Mouse (Mus musculus) lung, embryonic 16.5 days (tissue): ENCODE results near the gene 1500009C09Rik. TPM values are rescaled to one million over a fixed set of nuclear protein-coding genes. Genes with fewer than 3 reads are reported as not detected.
A peak's percentile ranks its signal among the peaks of the same experiment; 100 is the strongest.

ENCODE experiments used
- ATAC-seq: fragments of 200-750 bp; cut with Nextera tagmentation; 2 replicates; pipeline ENCODE4 v1.8.0; 2017; ENCODE audit warnings: low read depth, mild to moderate bottlenecking, moderate library complexity
- H3K27ac ChIP-seq: fragments of 300-500 bp; sonication (generic); 2 replicates; pipeline ENCODE4 v1.5.1; 2014; ENCODE audit warnings: mild to moderate bottlenecking, control low read depth, low read length
- H3K27me3 ChIP-seq: fragments of 300-500 bp; sonication (generic); 2 replicates; pipeline ENCODE4 v1.6.1; 2014; ENCODE audit warnings: low read depth, low read length, mixed read lengths; ENCODE audit not compliant: control insufficient read depth, insufficient read depth
- H3K36me3 ChIP-seq: fragments of 300-500 bp; sonication (generic); 2 replicates; pipeline ENCODE4 v1.6.1; 2014; ENCODE audit warnings: low read length; ENCODE audit not compliant: control insufficient read depth, insufficient read depth
- H3K4me1 ChIP-seq: fragments of 300-500 bp; sonication (generic); replicated peaks from 2 replicates; pipeline ENCODE4 v1.6.1; 2014; ENCODE audit warnings: low read length, mixed read lengths; ENCODE audit not compliant: control insufficient read depth, insufficient read depth
- H3K4me2 ChIP-seq: fragments of 300-500 bp; sonication (generic); 2 replicates; pipeline ENCODE4 v1.6.1; 2014; ENCODE audit warnings: low read depth, low read length, control low read depth
- H3K4me3 ChIP-seq: fragments of 300-500 bp; sonication (generic); 2 replicates; pipeline ENCODE4 v1.5.1; 2014; ENCODE audit warnings: mild to moderate bottlenecking, low read length, control low read depth
- H3K9ac ChIP-seq: fragments of 300-500 bp; sonication (generic); 2 replicates; pipeline ENCODE4 v1.6.1; 2014; ENCODE audit warnings: low read length, control low read depth
- H3K9me3 ChIP-seq: fragments of 300-500 bp; sonication (generic); 2 replicates; pipeline ENCODE4 v1.6.1; 2016; ENCODE audit warnings: low read length; ENCODE audit not compliant: control insufficient read depth
- WGBS: fragments of 180-500 bp; shearing (Covaris S2); extraction: QIAGEN DNeasy Blood & Tissue Kit; methylation state at CpG from one replicate; pipeline ENCODE4 v1.1.7; 2014; 5-methylcytosine and 5-hydroxymethylcytosine counted together
- polyA plus RNA-seq: library from polyadenylated mRNA; unstranded; fragments of >200 nt; fragmentation: Nextera tagmentation; extraction: Ambion mirVana; gene quantifications from 2 replicates; pipeline ENCODE4 v1.2.1, GENCODE M21; 2015

Gene 1500009C09Rik
- polyA plus RNA-seq, 1 experiment from 2014 or later = not detected

- H3K36me3 ChIP-seq = no peaks in the 10 kb centered on the region
- H3K4me1 ChIP-seq = peaks cover 6% of the 10 kb centered on the region
- H3K9ac ChIP-seq = no peak overlapping the region
- H3K9me3 ChIP-seq = no peaks in the 10 kb centered on the region
- H3K27me3 ChIP-seq = no peaks in the 10 kb centered on the region
- WGBS = 85% methylated on average over 7 of the region's 7 CpGs
- no peak for ATAC-seq
- no peak overlapping the region for H3K27ac ChIP-seq
- H3K4me3 ChIP-seq = no peak overlapping the region
- H3K4me2 ChIP-seq = no peak overlapping the region
These were observed 38.1 kb downstream of the 1500009C09Rik start for GRCm38 (mm10) chr15:82290252-82290651.

GRCm38 (mm10) chr15:82292851-82293250 lies 40.7 kb downstream of the 1500009C09Rik start:
- no peak for ATAC-seq
- H3K4me1 ChIP-seq = peaks cover 6% of the 10 kb centered on the region
- no peaks in the 10 kb centered on the region for H3K9me3 ChIP-seq
- no peak overlapping the region for H3K27ac ChIP-seq
- no peak overlapping the region for H3K9ac ChIP-seq
- WGBS = 17% methylated on average over 5 of the region's 5 CpGs
- no peak overlapping the region for H3K4me3 ChIP-seq
- peak overlapping the region; percentile 7 for H3K4me2 ChIP-seq
- H3K27me3 ChIP-seq = no peaks in the 10 kb centered on the region
- H3K36me3 ChIP-seq = no peaks in the 10 kb centered on the region

- Histone ChIP-seq H3K36me3 (no peaks in the 10 kb centered on the region), H3K9ac (no peak overlapping the region), H3K27me3 (no peaks in the 10 kb centered on the region), H3K27ac (no peak overlapping the region), H3K4me1 (peaks cover 6% of the 10 kb centered on the region), H3K4me2 (peak overlapping the region; percentile 7), H3K4me3 (no peak overlapping the region), H3K9me3 (no peaks in the 10 kb centered on the region)
- 7% methylated on average over 7 of the region's 7 CpGs for WGBS
- peak; percentile 66 for ATAC-seq
These were observed 41.1 kb downstream of the 1500009C09Rik start for GRCm38 (mm10) chr15:82293271-82293711.

- H3K36me3 ChIP-seq = no peaks in the 10 kb centered on the region
- H3K4me2 ChIP-seq = no peak overlapping the region
- 28% methylated on average over 8 of the region's 8 CpGs for WGBS
- no peak overlapping the region for H3K9ac ChIP-seq
- H3K27me3 ChIP-seq = no peaks in the 10 kb centered on the region
- ATAC-seq = no peak
- H3K9me3 ChIP-seq = no peaks in the 10 kb centered on the region
- H3K27ac ChIP-seq = no peak overlapping the region
- no peak overlapping the region for H3K4me3 ChIP-seq
- H3K4me1 ChIP-seq = peaks cover 6% of the 10 kb centered on the region
These were observed 41.9 kb downstream of the 1500009C09Rik start for GRCm38 (mm10) chr15:82294059-82294458.

GRCm38 (mm10) chr15:82298764-82299561 lies 46.8 kb downstream of the 1500009C09Rik start, which contains the start of gene Wbp2nl:
TSS of gene Wbp2nl (plus strand) at chr15:82298954.
- Histone ChIP-seq H3K27ac (no peak within 1 kb of the TSS), H3K9ac (no peak within 1 kb of the TSS), H3K27me3 (no peaks in the 10 kb centered on the region), H3K4me2 (no peak within 1 kb of the TSS), H3K36me3 (no peaks in the 10 kb centered on the region), H3K4me1 (no peaks in the 10 kb centered on the region), H3K4me3 (no peak within 1 kb of the TSS), H3K9me3 (no peaks in the 10 kb centered on the region)
- WGBS = 53% methylated on average over 39 of the region's 39 CpGs
- ATAC-seq = peak; percentile 60; the same call in 1 of the 2 replicates

GRCm38 (mm10) chr15:82307107-82307506 lies 54.9 kb downstream of the 1500009C09Rik start:
- H3K4me3 ChIP-seq = no peak overlapping the region
- no peak overlapping the region for H3K9ac ChIP-seq
- no peaks in the 10 kb centered on the region for H3K9me3 ChIP-seq
- H3K36me3 ChIP-seq = no peaks in the 10 kb centered on the region
- no peak overlapping the region for H3K4me2 ChIP-seq
- H3K27me3 ChIP-seq = no peaks in the 10 kb centered on the region
- ATAC-seq = peak; percentile 89
- H3K27ac ChIP-seq = peak overlapping the region; percentile 81
- 53% methylated on average over 3 of the region's 3 CpGs for WGBS
- no peaks in the 10 kb centered on the region; the same call in 1 of the 2 replicates for H3K4me1 ChIP-seq

- H3K36me3 ChIP-seq = no peaks in the 10 kb centered on the region
- no peak overlapping the region for H3K4me2 ChIP-seq
- no peaks in the 10 kb centered on the region for H3K9me3 ChIP-seq
- no peak overlapping the region for H3K4me3 ChIP-seq
- no peak overlapping the region for H3K9ac ChIP-seq
- peak; percentile 28; the same call in 1 of the 2 replicates for ATAC-seq
- no peaks in the 10 kb centered on the region; the same call in 1 of the 2 replicates for H3K4me1 ChIP-seq
- no peaks in the 10 kb centered on the region for H3K27me3 ChIP-seq
- WGBS = 58% methylated on average over 3 of the region's 3 CpGs
- H3K27ac ChIP-seq = no peak overlapping the region
These were observed 56.2 kb downstream of the 1500009C09Rik start for GRCm38 (mm10) chr15:82308416-82308815.

Other genes with a start within 250 kb of the 1500009C09Rik start
- 21.6 and 22.7 TPM in 2 replicates for gene Desi1, start 218.5 kb upstream of the 1500009C09Rik start, polyA plus RNA-seq
- gene Snu13, start 204.8 kb upstream of the 1500009C09Rik start, polyA plus RNA-seq = 260 and 272 TPM in 2 replicates
- gene 4930407I10Rik, start 193.2 kb upstream of the 1500009C09Rik start, polyA plus RNA-seq = not detected in 2 replicates
- gene Mei1, start 182.4 kb upstream of the 1500009C09Rik start, polyA plus RNA-seq = not detected in 2 replicates
- gene Ccdc134, start 124.5 kb upstream of the 1500009C09Rik start, polyA plus RNA-seq = 16.9 and 17.1 TPM in 2 replicates
- 105 and 108 TPM in 2 replicates for gene Srebf2, start 105.2 kb upstream of the 1500009C09Rik start, polyA plus RNA-seq
- 0.52 and 0.55 TPM in 2 replicates for gene Shisa8, start 39.6 kb upstream of the 1500009C09Rik start, polyA plus RNA-seq
- not detected in 2 replicates for gene Tnfrsf13c, start 28.0 kb upstream of the 1500009C09Rik start, polyA plus RNA-seq
- gene Cenpm, start 7.6 kb upstream of the 1500009C09Rik start, polyA plus RNA-seq = 65.1 and 65.7 TPM in 2 replicates
- 1.8 and 1.9 TPM in 2 replicates for gene Sept3, start 22.5 kb downstream of the 1500009C09Rik start, polyA plus RNA-seq
- 0.25 and 0.38 TPM in 2 replicates for gene Wbp2nl, start 46.6 kb downstream of the 1500009C09Rik start, polyA plus RNA-seq
- 55.9 and 66.4 TPM in 2 replicates for gene Naga, start 86.5 kb downstream of the 1500009C09Rik start, polyA plus RNA-seq
- gene Pheta2, start 86.5 kb downstream of the 1500009C09Rik start, polyA plus RNA-seq = 14.1 and 15.6 TPM in 2 replicates
- 243 and 250 TPM in 2 replicates for gene Smdt1, start 86.6 kb downstream of the 1500009C09Rik start, polyA plus RNA-seq
- 313 and 340 TPM in 2 replicates for gene Ndufa6, start 101.9 kb downstream of the 1500009C09Rik start, polyA plus RNA-seq
- gene Cyp2d22, start 127.9 kb downstream of the 1500009C09Rik start, polyA plus RNA-seq = 9.7 and 12.7 TPM in 2 replicates
- not detected in 2 replicates for gene Cyp2d11, start 141.6 kb downstream of the 1500009C09Rik start, polyA plus RNA-seq
- 0.18 and 0.63 TPM in 2 replicates for gene Cyp2d10, start 154.8 kb downstream of the 1500009C09Rik start, polyA plus RNA-seq
- gene Cyp2d9, start 181.0 kb downstream of the 1500009C09Rik start, polyA plus RNA-seq = not detected in 2 replicates